Mouse (Mus musculus) layer of hippocampus, adult 9-10 months (tissue): ENCODE results near the gene Magee2.
"Not testable (repeated sequence)": the region's sequence is repeated elsewhere in the genome, so short reads cannot be mapped to it uniquely, and the experiment has no call there.

Experiments
- DNase-seq: peaks from one replicate; pipeline ENCODE4 v3.0.0; 2022; ENCODE audit warnings: low spot score

Gene Magee2

DNA sequence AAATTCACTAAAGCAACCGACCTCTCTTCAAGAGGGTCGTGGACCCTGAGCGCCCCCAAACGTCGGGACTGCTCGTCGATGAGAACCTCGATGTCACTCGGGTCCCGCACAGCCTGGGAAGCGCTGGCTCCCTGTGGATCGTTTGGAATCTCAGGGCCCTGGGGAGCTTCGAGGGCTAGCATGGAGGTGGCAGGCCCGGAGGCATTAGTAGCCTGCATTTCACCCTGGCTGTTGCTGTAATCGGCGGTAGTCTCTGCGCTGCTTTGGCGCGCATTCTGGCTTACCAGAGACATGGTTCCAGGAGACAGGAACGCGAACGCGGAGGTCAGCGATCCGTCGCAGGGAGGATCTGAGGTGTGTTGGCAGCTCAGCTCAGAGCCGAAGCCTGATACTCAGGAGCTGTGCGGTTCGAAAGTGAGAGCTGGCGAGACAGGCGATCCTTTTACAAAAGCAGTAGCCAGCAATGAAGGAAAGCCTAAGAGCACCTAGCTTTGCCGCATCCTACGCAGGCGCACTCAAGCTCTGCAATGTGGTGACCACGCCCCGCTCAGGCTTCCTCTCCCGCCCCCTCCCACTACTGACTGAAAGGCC, at the start of gene Magee2:
Magee2 (minus strand) TSS at position 517 of the 591 bp plus-strand sequence.
- no peak for DNase-seq

DNA sequence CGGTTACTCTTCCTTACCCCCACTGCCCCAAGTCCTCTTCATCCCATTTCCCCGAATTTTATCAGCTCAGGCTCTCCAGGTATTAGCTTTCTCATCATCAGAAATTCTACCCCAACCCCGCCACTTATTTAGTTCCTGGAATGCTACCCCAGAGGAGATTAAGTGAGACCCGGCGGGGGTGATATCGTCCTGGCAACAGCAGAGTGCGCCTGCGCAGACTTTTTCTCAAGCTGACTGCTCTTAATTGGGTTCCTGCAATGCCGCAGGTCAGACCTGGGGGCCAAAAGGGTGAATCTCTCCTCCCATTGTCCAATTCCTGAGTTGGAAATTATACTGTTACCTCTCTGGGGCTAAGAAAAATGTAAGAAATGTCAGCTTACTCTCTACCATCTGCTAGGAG, 3.5 kb downstream of the Magee2 start:
- no peak for DNase-seq

DNA sequence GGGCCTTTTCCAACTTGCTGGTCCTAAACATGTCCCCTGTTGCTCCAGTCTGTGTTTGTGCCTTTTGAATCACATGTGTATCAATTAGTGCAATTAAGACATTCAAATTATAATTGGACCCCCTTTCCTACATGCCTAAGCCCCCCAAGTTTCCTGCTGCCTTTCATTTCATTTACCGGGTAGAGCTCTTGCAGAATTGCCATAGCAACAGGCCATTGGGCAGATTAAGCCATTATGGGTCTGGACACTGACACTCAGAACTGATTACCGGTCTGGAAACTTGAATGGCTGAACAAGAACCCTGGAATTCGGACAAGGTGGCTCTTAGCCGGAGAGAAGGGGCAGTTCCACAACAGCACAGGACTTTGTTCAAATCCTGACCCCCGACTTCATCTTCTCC, 39.5 kb downstream of the Magee2 start:
- DNase-seq, result not testable (repeated sequence)

DNA sequence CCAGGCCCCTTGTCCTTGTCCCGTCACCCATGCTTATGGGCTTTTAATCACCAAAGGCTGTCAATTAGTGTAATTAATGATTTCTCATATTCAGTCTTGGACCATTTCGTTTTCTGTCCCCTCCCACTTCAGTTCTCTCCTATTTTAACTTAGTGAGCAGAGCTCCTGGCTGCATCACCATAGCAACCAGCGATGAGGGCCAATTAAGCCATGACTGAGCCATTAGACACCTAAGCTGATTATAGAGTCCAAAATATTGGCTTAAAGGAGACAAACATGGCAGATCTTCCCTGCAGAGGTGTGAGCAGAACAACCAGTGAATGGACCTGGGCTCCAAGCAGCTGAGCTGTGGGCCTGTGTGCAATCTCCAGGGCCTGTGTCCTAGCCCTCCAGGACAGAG, 40.1 kb downstream of the Magee2 start:
- DNase-seq, result not testable (repeated sequence)

DNA sequence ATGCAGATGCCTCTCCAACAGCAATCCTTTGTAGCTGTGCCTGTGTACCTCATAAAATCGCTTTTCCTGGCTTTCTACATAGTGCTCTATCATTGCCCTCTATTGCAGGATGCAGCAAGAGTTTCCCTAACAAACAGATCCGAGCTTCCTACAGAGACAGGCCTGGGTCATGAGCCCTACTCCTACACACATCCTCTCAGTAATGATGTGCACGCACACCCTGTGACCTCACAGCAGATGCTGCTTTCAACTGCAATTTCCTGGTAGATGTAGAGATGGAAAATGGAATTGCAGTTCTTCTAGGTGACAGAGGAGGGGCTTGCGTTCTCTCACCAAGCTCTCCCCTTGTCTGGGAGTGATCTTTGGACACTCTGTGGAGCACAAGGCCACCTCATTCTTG, 43.4 kb downstream of the Magee2 start:
- not testable (repeated sequence) for DNase-seq
